Mouse (Mus musculus) T-helper 2 cell (primary cell): ENCODE measurements around the gene Ptdss2.

Experiments used
- in situ Hi-C: fragments of 300-600 bp; cut with MboI, MseI; formaldehyde crosslinking; loops from one replicate; pipeline ENCODE4 v1.15.1; 2025; ENCODE audit warnings: high pct_unique_total_duplicates

Gene Ptdss2

DNA sequence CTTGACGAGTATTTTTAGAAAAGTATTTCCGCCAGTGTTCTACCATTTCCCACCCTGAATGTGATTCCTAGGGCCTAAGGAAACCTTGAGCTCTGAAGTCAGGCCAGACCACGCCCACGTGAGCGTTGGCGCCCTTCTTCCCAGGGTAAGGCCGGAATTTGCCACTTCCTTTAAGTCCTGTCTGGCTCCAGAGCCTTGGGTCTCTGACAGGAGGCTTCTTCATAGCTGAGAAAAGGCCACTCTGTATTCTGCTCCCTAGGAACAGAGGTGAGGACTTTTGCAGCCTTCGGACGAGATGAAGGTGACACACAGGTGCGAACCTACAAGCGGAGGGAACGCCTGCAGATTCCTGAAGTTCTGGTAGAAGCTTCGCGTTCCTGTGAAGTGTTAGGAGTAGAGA, at the start of gene Ptdss2:
Gene Ptdss2, plus strand, starts transcription at position 138 of the 400 bp plus-strand sequence.
- in situ Hi-C loops = no loop called here

- in situ Hi-C loops = no loop called here
Observed at GRCm38 (mm10) chr7:141073782-141074181, 48.4 kb upstream of the Ptdss2 start.

GRCm38 (mm10) chr7:141077841-141078240, 44.3 kb upstream of the Ptdss2 start, which contains the start of gene Pkp3:
Pkp3 (plus strand) TSS chr7:141078218.
- in situ Hi-C loops = no loop called here

DNA sequence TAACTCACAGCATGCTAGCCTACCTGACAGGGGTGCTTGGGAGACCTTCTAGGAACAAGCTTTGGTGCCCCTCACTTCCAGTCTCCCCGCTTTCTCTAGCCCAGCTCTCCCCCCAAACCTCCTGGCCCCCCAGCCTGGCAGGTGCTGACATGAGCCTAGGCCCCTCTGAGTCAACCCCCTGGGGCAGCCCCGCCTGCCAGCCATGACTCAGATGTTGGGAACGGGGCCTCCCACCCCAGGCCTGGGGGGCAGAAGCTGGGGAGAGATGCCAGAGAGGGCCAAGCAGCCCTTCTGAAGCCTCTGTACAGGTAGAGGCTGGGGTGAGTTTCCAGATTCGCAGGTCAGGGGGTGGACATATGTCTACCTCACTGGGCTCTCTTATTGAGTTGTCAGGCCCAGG, 43.3 kb upstream of the Ptdss2 start:
- in situ Hi-C loops = no loop called here

GRCm38 (mm10) chr7:141079481-141080449, 42.4 kb upstream of the Ptdss2 start:
- in situ Hi-C loops = no loop called here

GRCm38 (mm10) chr7:141087894-141088293, 34.3 kb upstream of the Ptdss2 start:
- in situ Hi-C loops = no loop called here

- in situ Hi-C loops = no loop called here
Observed at GRCm38 (mm10) chr7:141088473-141088872, 33.7 kb upstream of the Ptdss2 start.

- in situ Hi-C loops = loop anchor here (5.0 kb wide), 2 partner anchors 42 to 77 kb away; no protein-coding TSS in a partner anchor
Observed at GRCm38 (mm10) chr7:141090228-141090627, 32.0 kb upstream of the Ptdss2 start.

GRCm38 (mm10) chr7:141092051-141092735, 30.0 kb upstream of the Ptdss2 start:
- in situ Hi-C loops = loop anchor here (5.0 kb wide), 2 partner anchors 40 to 75 kb away; no protein-coding TSS in a partner anchor

GRCm38 (mm10) chr7:141093950-141094349, 28.2 kb upstream of the Ptdss2 start:
- in situ Hi-C loops = loop anchor here (5.0 kb wide), 2 partner anchors 38 to 73 kb away; no protein-coding TSS in a partner anchor

- in situ Hi-C loops = loop anchor here (5.0 kb wide), 2 partner anchors 38 to 73 kb away; no protein-coding TSS in a partner anchor
Observed at GRCm38 (mm10) chr7:141094487-141095205, 27.5 kb upstream of the Ptdss2 start.

DNA sequence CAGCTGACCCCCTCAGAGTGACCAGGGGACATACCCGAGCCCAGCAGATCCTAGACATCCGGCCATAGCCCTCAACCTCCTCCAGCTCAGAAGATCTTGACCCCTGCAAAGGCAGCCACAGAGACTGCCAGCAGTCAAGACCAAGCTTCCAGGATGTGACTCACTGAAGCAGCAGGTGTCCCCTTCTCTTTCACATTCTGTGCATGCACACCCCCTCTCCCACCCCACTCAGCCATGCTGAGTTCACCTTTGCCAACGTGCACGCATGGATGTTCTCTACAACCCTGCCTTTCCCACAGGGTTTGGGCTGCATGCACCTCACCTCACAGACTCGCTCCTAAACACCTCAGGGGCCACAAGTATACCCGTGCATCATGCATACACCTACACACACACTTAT, 26.2 kb upstream of the Ptdss2 start:
- in situ Hi-C loops = no loop called here

DNA sequence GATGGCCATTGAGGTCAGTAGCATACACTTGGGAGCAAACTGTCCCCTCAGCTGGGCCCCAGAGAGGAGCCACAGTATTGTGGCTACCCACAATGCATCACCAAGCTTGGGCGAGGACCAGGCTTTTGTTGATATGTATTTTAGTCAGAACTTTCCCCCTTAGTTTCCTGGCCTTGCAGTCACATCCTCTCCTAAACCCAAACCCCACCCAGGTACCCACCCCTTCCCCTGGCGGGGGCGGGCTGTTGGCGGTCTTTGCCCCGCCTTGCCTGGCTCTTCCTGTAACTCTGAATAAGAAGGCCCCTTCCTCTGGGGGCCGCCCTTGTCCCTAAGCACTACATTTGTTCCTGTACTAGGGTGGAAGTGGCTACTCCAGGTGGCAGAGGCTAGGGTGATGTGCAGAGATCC, 25.5 kb upstream of the Ptdss2 start:
- in situ Hi-C loops = no loop called here

DNA sequence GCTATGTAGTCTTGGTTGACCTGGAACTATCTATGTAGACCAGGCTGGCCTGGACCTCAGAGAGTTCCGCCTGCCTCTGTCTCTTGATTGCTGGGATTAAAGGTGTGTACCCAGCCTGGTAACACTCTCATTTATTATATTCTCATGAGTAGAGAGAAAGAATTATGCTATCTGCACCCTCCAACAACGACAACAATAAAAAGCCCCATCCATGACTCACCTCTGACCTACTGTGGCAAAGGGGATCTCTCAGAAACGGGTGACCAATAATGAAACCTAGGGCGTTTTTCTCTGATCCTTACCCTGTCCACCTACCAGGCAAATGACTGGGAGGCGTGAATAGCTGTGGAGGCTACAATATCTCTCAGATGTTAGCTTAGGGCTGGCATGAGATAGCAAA, 25.0 kb upstream of the Ptdss2 start:
- in situ Hi-C loops = no loop called here

GRCm38 (mm10) chr7:141099911-141100691, 22.1 kb upstream of the Ptdss2 start, which contains the start of gene Sigirr:
Sigirr (minus strand) TSS chr7:141100572.
- in situ Hi-C loops = no loop called here

DNA sequence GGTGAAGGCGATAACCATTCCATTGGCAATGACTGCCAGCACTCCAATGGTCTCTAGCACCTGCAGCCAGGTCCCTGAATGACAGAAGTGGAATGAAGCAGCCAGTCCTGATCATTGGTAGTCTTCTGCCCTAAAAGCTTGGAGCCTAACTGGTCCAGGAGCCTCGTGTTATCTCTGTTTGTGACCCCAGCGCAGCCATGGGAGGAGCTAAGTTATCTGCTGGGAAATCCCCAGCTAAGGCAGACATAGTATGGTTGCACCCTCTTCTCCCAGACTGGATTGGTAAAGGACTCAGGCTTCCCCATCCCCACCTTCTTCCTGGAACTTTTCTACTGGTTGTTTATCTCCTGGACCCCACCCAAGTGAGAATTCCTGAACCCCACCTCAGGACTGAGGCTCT, 19.0 kb upstream of the Ptdss2 start:
- in situ Hi-C loops = no loop called here

DNA sequence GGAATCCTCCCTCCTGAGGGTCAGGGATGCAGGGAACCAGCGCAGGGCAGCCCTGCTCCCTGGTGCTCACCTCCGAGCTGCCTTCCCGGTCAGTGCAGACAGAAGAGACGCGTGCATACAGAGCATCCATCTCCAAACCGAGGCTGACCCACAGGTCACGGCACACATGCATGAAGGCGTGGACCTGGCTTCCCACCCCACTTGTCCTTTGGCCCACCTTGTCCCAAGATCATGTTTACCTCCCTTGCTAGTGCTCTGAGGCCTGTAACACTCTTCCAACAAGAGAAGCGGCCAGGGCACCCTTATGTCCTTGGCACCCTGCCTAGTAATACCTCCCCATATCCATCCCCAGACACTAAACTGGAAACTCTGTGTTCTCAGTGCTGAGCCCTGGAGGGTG, 6.3 kb upstream of the Ptdss2 start:
- in situ Hi-C loops = no loop called here

GRCm38 (mm10) chr7:141117636-141118035, 4.5 kb upstream of the Ptdss2 start, which contains the start of gene Ano9:
Ano9 (minus strand) TSS chr7:141117806.
- in situ Hi-C loops = no loop called here

GRCm38 (mm10) chr7:141119487-141119886, 2.7 kb upstream of the Ptdss2 start:
- in situ Hi-C loops = no loop called here

GRCm38 (mm10) chr7:141120605-141121004, 1.6 kb upstream of the Ptdss2 start:
- in situ Hi-C loops = no loop called here
